Mouse (Mus musculus): ENCODE data around the gene Npc1l1.

Gene Npc1l1

GRCm38 (mm10) chr11:6163062-6163461, 66.9 kb downstream of the Npc1l1 start:
- no peak for DNase-seq (ENCODE audit: low spot score in 2 of 2)

GRCm38 (mm10) chr11:6161549-6161948, 68.4 kb downstream of the Npc1l1 start:
- DNase-seq (ENCODE audit: low spot score in 2 of 2), result no peak

All from heart, adult 9 months (tissue).